Mouse (Mus musculus) liver, postnatal 0 days (tissue): ENCODE results near the gene Aldoc. TPM values are rescaled to one million over a fixed set of nuclear protein-coding genes. Genes with fewer than 3 reads are reported as not detected.

Experiments
- ATAC-seq: fragments of 200-750 bp; cut with Nextera tagmentation; 2 replicates; pipeline ENCODE4 v1.8.0; 2017; ENCODE audit warnings: mild to moderate bottlenecking, moderate library complexity
- DNase-seq: peaks from one replicate; pipeline ENCODE4 v3.0.0-alpha.2; 2016
- H3K27ac ChIP-seq: fragments of 300-500 bp; sonication (generic); 2 replicates; pipeline ENCODE4 v1.5.1; 2014; ENCODE audit warnings: antibody characterized with exemption, moderate library complexity, mild to moderate bottlenecking, low read depth
- H3K27me3 ChIP-seq: fragments of 300-500 bp; sonication (generic); 2 replicates; pipeline ENCODE4 v1.6.1; 2014; ENCODE audit warnings: low read length, control low read depth, mixed read lengths; ENCODE audit not compliant: insufficient read depth
- H3K36me3 ChIP-seq: fragments of 300-500 bp; sonication (generic); replicated peaks from 2 replicates; pipeline ENCODE4 v1.6.1; 2014; ENCODE audit warnings: mild to moderate bottlenecking, control low read depth, low read length, moderate library complexity, mixed read lengths; ENCODE audit not compliant: insufficient read depth
- H3K4me1 ChIP-seq: fragments of 300-500 bp; sonication (generic); 2 replicates; pipeline ENCODE4 v1.6.1; 2014; ENCODE audit warnings: antibody characterized with exemption, mild to moderate bottlenecking, control low read depth; ENCODE audit not compliant: insufficient read depth
- H3K4me2 ChIP-seq: fragments of 300-500 bp; sonication (generic); 2 replicates; pipeline ENCODE4 v1.6.1; 2014; ENCODE audit warnings: low read depth, mild to moderate bottlenecking, low read length, moderate library complexity, mixed read lengths
- H3K4me3 ChIP-seq: fragments of 300-500 bp; sonication (generic); 2 replicates; pipeline ENCODE4 v1.5.1; 2014; ENCODE audit warnings: low read depth, low read length
- H3K9ac ChIP-seq: fragments of 300-500 bp; sonication (generic); replicated peaks from 2 replicates; pipeline ENCODE4 v1.6.1; 2014; ENCODE audit warnings: mild to moderate bottlenecking, moderate library complexity
- H3K9me3 ChIP-seq: fragments of 300-500 bp; sonication (generic); 2 replicates; pipeline ENCODE4 v1.6.1; 2016; ENCODE audit warnings: mild to moderate bottlenecking, control low read depth, low read length, mixed read lengths
- CTCF ChIP-seq: sonication (generic); IDR thresholded peaks from 2 replicates; pipeline ENCODE4 v1.5.1; 2016; ENCODE audit warnings: antibody characterized with exemption, low read depth
- EP300 ChIP-seq: IDR thresholded peaks from 2 replicates; pipeline ENCODE4 v1.6.1; 2016; ENCODE audit warnings: antibody characterized with exemption, low read depth, mild to moderate bottlenecking
- WGBS: fragments of 180-500 bp; shearing (Covaris S2); extraction: QIAGEN DNeasy Blood & Tissue Kit; methylation state at CpG from one replicate; pipeline ENCODE4 v1.1.7; 2014; ENCODE audit not compliant: insufficient replicate concordance; 5-methylcytosine and 5-hydroxymethylcytosine counted together
- polyA plus RNA-seq: library from polyadenylated mRNA; unstranded; fragments of >200 nt; fragmentation: Nextera tagmentation; extraction: Ambion mirVana; gene quantifications from 2 replicates; pipeline ENCODE4 v1.2.1, GENCODE M21; 2015

The Aldoc gene
- polyA plus RNA-seq, 1 experiment from 2014 or later, result 15.4 TPM

DNA sequence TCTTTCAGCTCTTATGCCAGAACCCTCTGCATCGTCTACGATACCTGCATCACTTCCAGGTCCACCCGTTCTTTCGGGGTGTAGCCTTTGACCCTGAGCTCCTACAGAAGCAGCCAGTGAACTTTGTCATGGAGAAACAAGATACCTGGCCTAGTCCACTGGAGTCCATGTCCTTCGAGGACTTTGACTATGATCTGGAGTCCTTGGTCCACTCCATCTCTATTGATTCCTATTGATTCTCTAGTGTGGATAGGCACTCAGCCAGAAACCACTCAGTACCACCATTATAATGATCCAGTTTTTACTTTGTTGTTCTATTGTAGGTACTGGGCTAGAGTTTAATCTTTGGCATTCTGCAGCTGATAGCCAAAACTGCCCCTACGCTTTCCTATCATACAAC, 28.2 kb upstream of the Aldoc start:
- 70% methylated on average over 6 of the region's 6 CpGs for WGBS

DNA sequence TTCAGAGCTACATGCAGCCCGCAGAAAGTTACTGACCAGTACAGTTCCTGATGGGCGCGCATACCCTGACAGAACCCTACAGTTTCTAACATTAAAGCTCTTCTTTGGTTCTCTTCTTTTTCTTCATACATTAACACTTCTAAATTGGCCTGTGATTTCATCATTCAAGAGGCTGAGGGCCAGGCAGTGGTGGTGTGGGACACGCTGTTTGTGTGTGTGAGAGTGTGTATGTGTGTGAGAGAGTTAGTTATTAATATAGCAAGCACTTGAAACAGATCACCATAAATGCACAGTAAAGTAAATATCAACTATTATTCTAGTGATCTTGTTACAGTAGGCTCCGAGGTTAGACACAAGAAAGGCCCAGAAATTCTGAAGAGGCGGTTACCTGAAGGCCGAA, 21.9 kb upstream of the Aldoc start:
- Histone ChIP-seq H3K27ac (no peak overlapping the region), H3K36me3 (peaks cover 26% of the 10 kb centered on the region), H3K9me3 (no peaks in the 10 kb centered on the region), H3K4me3 (peak overlapping the region; percentile 78), H3K4me2 (peak overlapping the region; percentile 76), H3K4me1 (no peaks in the 10 kb centered on the region), H3K9ac (0 out of 2 replicates have a peak overlapping the region, but pooled peaks have one; percentile 41), H3K27me3 (no peaks in the 10 kb centered on the region)
- peak; percentile 24 for ATAC-seq
- TF ChIP-seq EP300, result no peak
- no peak for TF ChIP-seq CTCF
- 64% methylated on average over 7 of the region's 7 CpGs for WGBS
- DNase-seq, result no peak

More for the DNA sequence above, 28.2 kb upstream of the Aldoc start:
- DNase-seq (no peak), ATAC-seq (peak; percentile 89)
- TF ChIP-seq CTCF (no peak), EP300 (peak; percentile 53; the same call in 1 of the 2 replicates)
- Histone ChIP-seq H3K9me3 (no peaks in the 10 kb centered on the region), H3K4me2 (no peak overlapping the region), H3K4me3 (no peak overlapping the region), H3K36me3 (peaks cover 16% of the 10 kb centered on the region), H3K27ac (0 out of 2 replicates have a peak overlapping the region, but pooled peaks have one; percentile 50), H3K4me1 (no peaks in the 10 kb centered on the region), H3K27me3 (no peaks in the 10 kb centered on the region), H3K9ac (no peak overlapping the region)

DNA sequence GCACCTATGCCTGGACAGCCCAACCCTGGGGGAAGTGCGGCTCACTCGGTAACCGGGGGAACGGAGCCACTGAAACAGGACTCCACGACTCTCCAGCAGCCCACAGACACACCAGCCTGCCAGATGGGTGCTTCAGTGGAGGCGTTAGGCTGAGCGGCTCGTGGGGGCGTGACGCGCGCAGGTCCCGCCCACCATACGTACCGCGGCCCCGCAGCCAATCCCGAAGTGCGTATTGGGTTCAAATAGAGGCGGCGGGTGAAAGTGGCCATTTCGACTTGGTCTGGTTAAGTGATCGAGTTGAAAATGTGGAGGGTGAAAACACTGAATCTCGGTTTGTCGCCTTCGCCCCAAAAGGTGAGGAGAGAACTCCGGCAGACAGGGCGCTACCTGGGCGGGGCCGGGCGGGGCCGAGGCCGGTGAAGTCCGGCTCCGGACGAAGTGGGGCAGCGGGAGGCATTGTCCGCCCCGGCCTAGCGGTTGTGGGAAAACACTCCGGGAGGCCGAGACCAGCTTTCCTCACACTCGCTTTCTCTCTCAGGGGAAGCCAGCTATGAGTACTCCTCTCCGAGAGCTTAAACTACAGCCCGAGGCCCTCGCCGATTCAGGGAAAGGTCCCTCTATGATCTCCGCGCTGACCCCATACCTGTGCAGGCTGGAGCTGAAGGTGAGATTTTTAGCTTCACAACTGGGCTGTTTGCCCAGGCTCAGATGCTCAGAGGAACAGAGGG, 21.2 kb upstream of the Aldoc start, which contains the start of gene Spag5:
Gene Spag5 (plus strand): TSS at position 173 of the 728 bp plus-strand sequence.
- Histone ChIP-seq H3K27me3 (no peaks in the 10 kb centered on the region), H3K4me1 (no peaks in the 10 kb centered on the region), H3K27ac (peak within 1 kb of the TSS; percentile 65), H3K4me2 (peak within 1 kb of the TSS; percentile 76), H3K9ac (peak within 1 kb of the TSS; percentile 83), H3K36me3 (peaks cover 31% of the 10 kb centered on the region), H3K9me3 (no peaks in the 10 kb centered on the region), H3K4me3 (peak within 1 kb of the TSS; percentile 78)
- DNase-seq, result peak; percentile 92
- WGBS, result under 1% methylated on average over 49 of the region's 49 CpGs
- ATAC-seq, result peak; percentile 100
- TF ChIP-seq CTCF (no peak), EP300 (no peak)

DNA sequence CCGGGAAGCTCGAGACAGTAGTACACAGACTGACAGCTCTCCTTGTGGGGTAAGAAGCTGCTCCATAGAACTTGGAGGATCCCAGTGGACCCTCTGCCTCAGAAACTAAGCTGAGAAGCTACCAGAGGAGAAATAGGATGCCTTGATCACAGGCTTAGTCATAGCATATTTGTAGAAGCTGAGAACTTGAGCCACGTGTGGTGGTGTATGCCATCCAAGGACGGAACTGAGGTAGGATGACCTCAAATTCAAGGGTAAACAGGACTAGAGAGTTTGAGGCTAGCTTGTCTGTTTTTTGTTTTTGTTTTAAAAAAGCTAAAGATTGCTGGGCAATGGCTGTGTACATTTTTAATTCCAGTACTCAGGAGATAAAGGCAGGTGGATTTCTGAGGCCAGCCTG, 17.5 kb upstream of the Aldoc start:
- DNase-seq (no peak), ATAC-seq (no peak)
- peaks cover 48% of the 10 kb centered on the region for H3K36me3 ChIP-seq
- no peaks in the 10 kb centered on the region for H3K27me3 ChIP-seq
- WGBS, result 87% methylated on average over 4 of the region's 4 CpGs
- peak overlapping the region; percentile 30 for H3K4me2 ChIP-seq
- no peak for TF ChIP-seq EP300
- TF ChIP-seq CTCF, result no peak
- no peaks in the 10 kb centered on the region for H3K9me3 ChIP-seq
- peak overlapping the region; percentile 17; the same call in 1 of the 2 replicates for H3K9ac ChIP-seq
- H3K27ac ChIP-seq, result no peak overlapping the region
- no peaks in the 10 kb centered on the region for H3K4me1 ChIP-seq
- H3K4me3 ChIP-seq, result no peak overlapping the region

DNA sequence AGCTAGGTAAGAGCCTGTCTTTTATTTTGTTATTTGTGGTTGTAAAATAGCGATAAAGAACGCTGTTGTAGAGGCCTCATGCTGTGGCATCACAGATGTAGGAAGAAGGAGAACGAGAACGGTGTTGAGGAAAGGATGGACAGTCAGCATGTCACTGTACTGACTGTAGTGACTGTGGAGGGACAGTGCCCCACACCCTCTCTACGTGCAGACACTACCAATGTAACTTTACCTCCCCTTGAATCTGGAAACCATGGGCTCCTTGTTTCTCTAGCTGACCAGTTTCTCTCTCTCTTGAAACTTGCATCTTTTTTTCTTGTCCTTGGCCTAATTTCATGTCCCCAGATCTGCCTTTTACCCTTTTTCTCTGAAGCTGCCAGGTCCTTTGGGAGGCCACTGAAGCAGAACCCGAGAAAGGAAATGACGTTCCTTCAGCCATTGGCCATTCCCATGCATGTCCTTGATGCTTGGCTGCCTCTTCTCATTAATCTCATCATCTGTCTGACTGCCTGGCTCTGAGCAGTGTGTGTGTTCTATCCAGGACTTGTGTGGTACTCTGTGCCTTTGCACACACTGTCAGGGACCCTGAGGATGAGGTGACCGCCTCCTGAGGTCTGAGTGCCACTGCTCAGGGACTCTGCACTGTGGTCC, 11.8 kb upstream of the Aldoc start:
- peaks cover 70% of the 10 kb centered on the region for H3K36me3 ChIP-seq
- WGBS, result 88% methylated on average over 8 of the region's 8 CpGs
- ATAC-seq (no peak), DNase-seq (no peak)
- H3K9me3 ChIP-seq, result no peaks in the 10 kb centered on the region
- TF ChIP-seq EP300 (no peak), CTCF (no peak)
- no peak overlapping the region for H3K4me2 ChIP-seq
- H3K4me3 ChIP-seq, result no peak overlapping the region
- no peaks in the 10 kb centered on the region for H3K4me1 ChIP-seq
- no peaks in the 10 kb centered on the region for H3K27me3 ChIP-seq
- no peak overlapping the region for H3K9ac ChIP-seq
- H3K27ac ChIP-seq, result no peak overlapping the region

DNA sequence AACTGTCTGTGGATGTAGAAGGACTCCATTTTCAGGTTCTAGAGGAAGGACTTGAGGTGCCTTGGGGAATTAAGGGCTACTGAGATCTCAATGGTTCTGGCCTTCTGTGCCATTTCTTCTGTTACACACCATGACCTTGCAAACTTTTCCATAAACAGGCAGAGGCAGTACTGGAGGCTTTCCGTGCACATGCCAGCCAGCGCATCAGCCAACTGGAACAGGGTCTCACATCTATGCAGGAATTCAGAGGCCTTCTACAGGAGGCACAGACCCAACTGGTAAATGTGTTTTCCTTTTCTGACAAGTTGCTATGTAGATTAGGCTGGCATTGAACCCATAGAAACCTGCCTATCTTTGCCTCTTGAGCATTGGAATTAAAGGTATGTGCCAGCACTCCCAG, 9.1 kb upstream of the Aldoc start:
- ATAC-seq, result no peak
- no peak for TF ChIP-seq CTCF
- H3K27me3 ChIP-seq, result no peaks in the 10 kb centered on the region
- H3K9me3 ChIP-seq, result no peaks in the 10 kb centered on the region
- H3K36me3 ChIP-seq, result peaks cover 81% of the 10 kb centered on the region
- DNase-seq, result no peak
- no peak overlapping the region for H3K4me3 ChIP-seq
- no peak overlapping the region for H3K27ac ChIP-seq
- 92% methylated on average over 2 of the region's 2 CpGs for WGBS
- no peak overlapping the region for H3K9ac ChIP-seq
- H3K4me2 ChIP-seq, result no peak overlapping the region
- no peaks in the 10 kb centered on the region for H3K4me1 ChIP-seq
